Mouse (Mus musculus): ENCODE results near the gene Klf5.

DNA sequence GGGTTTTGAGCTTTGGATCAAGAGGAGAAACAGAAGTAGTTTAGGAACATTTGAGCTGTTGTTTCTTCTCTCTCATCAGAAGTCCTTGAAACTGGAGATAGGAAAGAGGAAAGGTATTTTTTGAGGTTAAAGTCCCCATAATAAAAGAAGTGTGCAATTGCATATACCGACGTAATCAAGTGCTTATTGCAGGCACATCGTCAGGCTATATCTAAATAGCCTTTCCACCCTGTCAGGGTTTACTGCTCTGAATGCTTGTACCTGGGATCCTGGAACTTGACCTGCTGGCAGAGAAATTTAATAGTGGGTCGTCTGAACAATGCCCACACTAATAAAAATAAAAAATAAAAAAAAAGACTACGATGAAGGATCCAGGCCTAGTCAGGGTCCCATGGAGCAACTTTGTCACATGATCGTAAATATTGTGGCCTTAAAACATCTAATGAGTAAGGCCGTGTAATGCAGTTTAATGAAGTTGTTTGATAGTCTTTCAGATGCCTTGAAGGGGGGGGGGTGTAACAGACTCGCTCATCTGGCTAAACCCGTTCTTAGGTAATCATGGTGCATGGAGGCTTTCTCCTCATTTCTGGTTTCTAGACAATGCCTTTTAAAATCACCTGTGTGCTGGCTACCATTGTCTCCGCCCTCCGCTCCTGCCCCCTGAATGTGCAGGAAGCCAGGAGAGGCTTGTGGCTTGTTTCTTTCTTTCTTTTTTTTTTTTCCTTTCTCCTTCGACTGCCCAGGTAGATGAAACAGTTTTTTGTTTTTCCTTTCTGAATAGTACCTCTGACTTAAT is 6.7 kb downstream of the Klf5 start:
- no peak for TF ChIP-seq CTCF (IDR thresholded peaks at IDR 0.05)
- TF ChIP-seq EP300 (IDR thresholded peaks at IDR 0.05) = 0 out of 2 replicates have a peak, but pooled peaks have one; percentile 21
